Mouse (Mus musculus) embryonic stem cell, embryonic (primary cell): ENCODE measurements around the gene Chtop.

Experiments used
- CTCF ChIA-PET, 4 experiments: fragments of 300-600 bp in 2 of 4; fragments of 350-600 bp in 2 of 4; sonication (Branson Sonifier 250); formaldehyde crosslinking; loops; one replicate each; lab custom pipeline; 2022; ENCODE audit warnings: inconsistent platforms in 2 of 4; lab: Charles Lee
- POLR2A ChIA-PET, 4 experiments: fragments of 300-600 bp in 2 of 4; fragments of 350-600 bp in 2 of 4; sonication (Branson Sonifier 250); formaldehyde crosslinking; loops; one replicate each; lab custom pipeline; 2022; ENCODE audit warnings: antibody characterized with exemption in 4 of 4, inconsistent platforms in 1 of 4; lab: Charles Lee

Chtop gene

DNA sequence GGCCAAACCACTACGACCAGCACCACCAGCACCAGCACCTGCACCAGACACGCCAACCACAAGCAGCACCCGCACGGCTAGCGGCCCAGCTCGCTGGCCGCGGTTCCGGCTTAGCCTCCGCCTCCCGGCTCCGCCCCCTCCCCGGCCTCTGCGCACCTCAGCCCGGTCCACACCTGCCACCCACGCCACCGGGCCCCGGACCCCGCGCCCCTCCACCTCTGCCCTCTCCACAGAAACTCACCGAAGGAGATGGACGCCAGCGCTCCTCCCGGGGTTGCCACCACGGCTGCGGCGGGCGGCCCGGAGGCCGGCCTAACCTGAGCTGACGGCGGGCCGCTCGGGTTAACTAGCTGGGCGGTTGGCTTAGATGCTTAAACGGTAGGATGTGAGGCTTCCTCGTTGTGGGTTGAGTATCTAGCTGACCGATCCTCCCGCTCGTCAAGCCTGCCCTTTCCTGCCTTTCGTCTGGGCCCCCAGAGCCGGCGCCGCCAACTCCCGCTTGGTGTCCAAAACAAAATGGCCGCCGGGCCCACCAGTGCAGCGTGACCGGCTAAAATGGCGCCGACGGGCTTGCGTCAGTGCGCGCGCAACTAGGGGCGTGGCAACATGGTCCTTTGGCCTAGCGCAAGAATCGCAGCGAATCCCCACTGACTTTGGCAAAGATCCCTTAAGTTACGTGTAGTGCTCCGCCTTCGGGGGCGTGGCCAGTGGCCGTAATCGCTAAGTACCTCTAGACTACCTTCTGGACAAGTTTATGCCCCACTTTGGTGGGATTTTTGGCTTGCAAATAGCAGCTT is at the start of gene Chtop:
Chtop (minus strand) TSS at position 549 of the 797 bp plus-strand sequence.
- CTCF ChIA-PET, result interaction anchor here in 3 of 4 experiments (0.6 to 2.4 kb wide), 7 partner anchors 17 to 201 kb away, joined by 3 to 13 read pairs (median 4); partner anchors contain the start of genes S100a14 (in 1 of the 3) and Snapin (in 1 of the 3)
- POLR2A ChIA-PET, result interaction anchor here (0.5 to 19.5 kb wide), 78 partner anchors 9 to 511 kb away, joined by 3 to 802 read pairs (median 5); partner anchors contain the start of genes S100a14 (in 3 of the 4), Snapin (in 3 of the 4), Gatad2b (in 2 of the 4) and S100a16 (in 2 of the 4)

DNA sequence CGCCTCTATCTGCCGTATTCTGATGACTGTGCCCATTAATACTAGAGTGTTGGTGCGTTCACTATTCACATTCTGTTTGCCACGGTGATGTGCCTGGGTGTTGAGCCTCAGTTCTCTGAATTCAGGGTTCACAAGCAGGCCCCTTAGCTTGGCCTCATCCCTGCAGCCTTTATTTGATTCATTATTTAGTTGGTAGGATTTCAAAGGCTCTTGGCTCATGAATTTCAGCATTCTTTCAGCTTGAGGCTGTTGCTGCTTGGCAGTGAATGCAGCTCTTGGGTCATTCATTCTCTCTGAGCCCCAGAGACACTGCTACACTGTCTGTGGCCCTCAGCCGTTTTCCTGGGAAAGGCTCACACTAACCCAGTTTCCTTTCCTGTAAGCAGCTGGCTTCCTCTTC is 46.7 kb upstream of the Chtop start:
- POLR2A ChIA-PET, result interaction anchor here in 1 of 4 experiments (1.6 kb wide), 1 partner anchor 63 kb away, joined by 4 read pairs; no protein-coding TSS in a partner anchor
- CTCF ChIA-PET, result interaction anchor here in 1 of 4 experiments (1.1 kb wide), 1 partner anchor 66 kb away, joined by 3 read pairs; the partner anchor contains the start of gene Snapin

DNA sequence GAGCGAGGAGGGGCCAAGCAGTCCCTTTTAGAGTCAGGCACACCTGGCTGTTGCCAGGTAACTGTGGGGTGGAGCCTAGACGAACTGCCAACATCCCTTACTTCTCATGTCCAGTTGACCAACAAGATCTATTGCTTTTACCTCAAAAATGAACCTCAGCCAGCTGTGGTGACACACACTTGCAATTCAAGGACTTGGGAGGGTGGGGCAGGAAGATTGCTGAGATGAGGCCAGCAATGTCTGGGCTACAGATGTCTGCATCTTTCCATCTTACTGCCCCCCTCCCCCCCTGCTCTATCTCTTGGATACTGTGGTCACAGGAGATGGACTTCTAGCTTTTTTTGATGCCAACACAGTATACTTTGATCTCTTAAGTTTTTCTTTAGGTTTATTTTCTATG is 42.9 kb upstream of the Chtop start:
- ChIA-PET POLR2A (interaction anchor here in 1 of 4 experiments (0.6 kb wide), 1 partner anchor 15 kb away, joined by 3 read pairs; no protein-coding TSS in a partner anchor), CTCF (no interaction called here)

DNA sequence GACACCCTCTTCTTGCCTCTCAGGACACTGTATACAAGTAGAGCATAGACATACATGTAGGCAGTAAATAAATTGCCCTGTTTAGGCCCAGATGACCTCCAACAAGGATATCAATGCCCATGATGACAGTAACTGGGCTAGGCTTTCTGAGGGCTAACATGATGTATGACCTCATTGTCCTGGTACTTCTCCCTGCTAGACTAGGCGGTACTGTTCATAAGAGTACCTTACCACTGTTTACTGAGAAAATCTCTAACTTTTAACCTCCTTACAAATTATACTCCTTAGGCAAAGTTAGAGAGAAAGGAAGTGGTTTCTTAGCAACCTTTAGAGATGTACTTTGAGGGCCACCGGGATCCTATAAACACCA is 41.1 kb upstream of the Chtop start:
- POLR2A ChIA-PET, result interaction anchor here in 2 of 4 experiments (0.9 to 1.5 kb wide), 3 partner anchors 24 to 38 kb away, joined by 3 to 4 read pairs (median 3); partner anchors contain the start of gene S100a14 (in 1 of the 2)
- CTCF ChIA-PET, result interaction anchor here in 1 of 4 experiments (0.5 kb wide), 1 partner anchor 468 kb away, joined by 4 read pairs; no protein-coding TSS in a partner anchor

DNA sequence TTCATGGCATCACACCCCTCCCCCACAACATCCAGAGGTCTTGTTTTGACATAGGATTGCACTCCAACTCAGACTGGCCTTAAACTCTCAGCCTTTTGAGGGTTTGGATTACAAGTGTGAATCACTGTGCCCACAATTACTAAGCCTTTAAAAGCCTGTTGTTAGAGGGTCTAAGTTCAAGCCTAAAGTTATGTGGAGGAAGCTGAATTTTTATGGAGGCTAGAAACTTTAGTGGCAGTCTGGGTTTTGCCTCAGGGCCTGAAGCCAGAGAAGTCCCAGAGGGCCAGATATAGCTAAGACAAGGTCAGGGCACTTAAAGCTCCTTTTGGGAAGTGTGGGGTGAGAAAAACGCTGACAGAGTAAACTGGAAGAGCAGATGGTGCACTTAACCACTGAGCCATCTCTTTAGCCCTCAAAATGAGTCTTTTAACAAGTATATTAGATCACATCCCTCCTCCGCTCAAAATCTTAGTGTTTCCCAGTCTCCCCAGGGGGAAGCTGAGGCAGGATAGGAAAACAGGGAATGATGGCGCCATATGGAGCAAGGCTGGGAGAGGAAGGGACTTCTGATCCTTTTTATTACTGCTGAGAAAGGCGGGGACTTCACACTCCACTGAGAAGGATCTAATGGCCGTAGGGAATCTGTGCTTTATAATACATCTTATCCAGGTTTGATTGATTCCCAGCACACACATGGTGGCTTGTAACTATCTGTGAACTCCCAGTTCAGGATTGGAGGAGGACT is 40.5 kb upstream of the Chtop start:
- POLR2A ChIA-PET, result interaction anchor here in 2 of 4 experiments (0.8 to 1.5 kb wide), 3 partner anchors 24 to 60 kb away, joined by 3 to 4 read pairs (median 4); no protein-coding TSS in a partner anchor
- CTCF ChIA-PET, result interaction anchor here in 3 of 4 experiments (0.5 to 1.0 kb wide), 3 partner anchors 23 to 468 kb away, joined by 3 to 4 read pairs (median 4); partner anchors contain the start of gene S100a14 (in 1 of the 3)

DNA sequence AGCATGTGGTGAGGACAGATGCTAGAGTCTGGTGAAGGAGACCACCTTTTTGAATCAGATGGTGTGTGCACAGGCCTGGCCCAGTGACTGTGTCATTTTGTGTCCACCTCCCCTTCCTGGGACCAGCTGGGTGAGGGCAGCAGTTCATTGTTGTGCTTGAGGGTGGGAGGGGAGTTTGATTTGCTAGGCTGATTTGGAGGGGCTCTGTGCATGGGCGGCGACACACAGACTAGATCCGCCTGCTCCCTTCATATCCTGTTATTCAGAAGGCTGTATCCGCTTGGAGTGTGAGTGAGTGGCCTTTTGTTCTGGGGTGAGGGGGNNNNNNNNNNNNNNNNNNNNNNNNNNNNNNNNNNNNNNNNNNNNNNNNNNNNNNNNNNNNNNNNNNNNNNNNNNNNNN is 31.6 kb upstream of the Chtop start:
- ChIA-PET CTCF (interaction anchor here in 1 of 4 experiments (0.7 to 3.2 kb wide), 4 partner anchors 15 to 736 kb away, joined by 3 to 21 read pairs (median 3); partner anchors contain the start of genes S100a14 and Snapin), POLR2A (interaction anchor here in 3 of 4 experiments (1.4 to 3.1 kb wide), 7 partner anchors 12 to 47 kb away, joined by 3 to 14 read pairs (median 8); partner anchors contain the start of gene Chtop (in 2 of the 3))

DNA sequence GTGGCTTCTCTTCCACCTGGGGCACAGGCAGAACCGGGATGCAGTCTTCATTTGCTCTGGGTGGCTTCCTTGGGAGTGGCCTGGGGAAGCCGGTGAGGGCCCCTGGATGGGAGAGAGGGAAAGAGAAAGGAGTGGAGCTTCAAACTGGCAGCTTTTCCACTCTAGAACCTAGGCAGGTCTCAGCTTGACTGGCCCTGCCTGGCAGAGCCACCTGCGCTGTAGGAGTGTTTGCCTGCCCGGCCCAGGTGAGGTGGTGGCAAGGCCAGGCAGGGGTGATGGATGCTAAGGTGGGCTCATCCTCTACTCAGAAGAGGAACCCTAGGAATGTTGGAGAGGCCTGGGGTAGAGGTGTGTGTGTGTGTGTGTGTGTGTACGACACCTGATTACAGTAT is 28.6 kb upstream of the Chtop start:
- ChIA-PET POLR2A (interaction anchor here in 3 of 4 experiments (0.6 to 3.1 kb wide), 10 partner anchors 10 to 50 kb away, joined by 3 to 19 read pairs (median 4); partner anchors contain the start of genes Chtop (in 2 of the 3) and S100a14 (in 1 of the 3)), CTCF (interaction anchor here in 1 of 4 experiments (1.3 to 2.3 kb wide), 2 partner anchors 12 to 15 kb away, joined by 3 to 18 read pairs; partner anchors contain the start of gene S100a14)

DNA sequence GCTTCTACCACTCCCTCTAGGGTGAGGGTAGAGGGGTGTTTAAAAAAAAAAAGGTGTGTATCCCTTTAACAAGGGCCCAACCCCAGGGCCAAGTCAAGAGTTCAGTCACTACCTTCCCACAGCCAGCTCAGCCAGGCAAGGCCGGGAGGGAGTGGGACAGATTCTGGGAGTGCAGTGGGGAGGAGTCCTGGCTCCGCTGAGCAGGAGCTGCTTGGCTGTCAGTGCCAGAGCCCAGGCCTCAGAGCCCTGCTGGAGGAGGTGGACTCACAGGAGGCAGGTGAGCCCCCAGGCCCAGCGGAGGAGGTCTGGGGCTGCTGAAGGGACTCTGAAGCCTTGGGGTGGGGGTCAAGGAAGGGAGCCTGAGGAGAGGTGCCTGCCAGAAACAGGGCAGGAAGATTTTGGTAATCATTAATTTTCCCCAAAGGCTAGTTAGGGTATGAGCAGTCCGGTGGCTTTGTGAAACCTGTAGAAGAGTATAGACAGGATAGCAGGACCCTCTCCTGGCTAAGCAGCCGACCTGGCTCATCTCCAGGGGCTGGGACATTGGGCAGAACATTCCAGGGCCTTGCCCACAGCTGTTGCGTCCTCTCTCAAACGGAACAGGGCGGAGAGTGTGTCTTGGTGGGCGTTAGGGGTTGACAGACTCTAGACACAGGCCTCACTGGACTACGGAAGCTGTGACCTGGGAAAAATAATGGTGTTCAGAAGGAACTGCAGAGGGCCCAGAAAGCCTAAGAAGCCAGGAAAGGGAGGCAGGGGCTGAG is 28.0 kb upstream of the Chtop start, which contains the start of gene S100a16:
S100a16 (plus strand) TSS at position 114 of the 764 bp plus-strand sequence.
- CTCF ChIA-PET, result interaction anchor here (0.7 to 2.3 kb wide), 9 partner anchors 10 to 104 kb away, joined by 3 to 18 read pairs (median 3); partner anchors contain the start of genes S100a14 (in 2 of the 4) and Snapin (in 1 of the 4)
- POLR2A ChIA-PET, result interaction anchor here in 3 of 4 experiments (0.5 to 4.5 kb wide), 23 partner anchors 9 to 163 kb away, joined by 3 to 22 read pairs (median 4); partner anchors contain the start of genes S100a14 (in 3 of the 3), Chtop (in 2 of the 3) and Snapin (in 1 of the 3)

DNA sequence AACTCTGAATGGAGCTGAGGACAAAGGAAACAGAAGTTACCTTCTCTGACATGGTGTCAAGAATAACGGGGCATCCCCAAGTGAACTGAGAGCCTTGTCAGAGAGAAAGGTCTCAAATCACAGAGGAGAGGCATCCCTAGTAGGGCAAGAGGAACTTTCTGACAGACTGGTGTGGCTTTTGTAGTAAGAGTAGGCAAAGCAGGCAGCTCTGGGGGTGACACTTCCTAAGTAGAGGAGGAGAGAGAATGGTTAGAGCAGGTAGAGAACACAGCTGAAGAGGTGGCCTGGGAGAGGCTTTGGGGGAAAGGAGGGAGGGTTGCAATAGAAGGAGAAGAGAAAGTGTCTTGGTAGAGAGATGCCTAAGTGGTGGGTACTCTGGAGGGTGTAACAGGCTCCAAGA is 26.1 kb upstream of the Chtop start:
- CTCF ChIA-PET, result no interaction called here
- POLR2A ChIA-PET, result interaction anchor here in 3 of 4 experiments (1.0 to 4.5 kb wide), 6 partner anchors 10 to 27 kb away, joined by 3 to 22 read pairs (median 14); partner anchors contain the start of genes Chtop (in 1 of the 3), S100a1 (in 1 of the 3), S100a13 (in 1 of the 3) and S100a14 (in 1 of the 3)

DNA sequence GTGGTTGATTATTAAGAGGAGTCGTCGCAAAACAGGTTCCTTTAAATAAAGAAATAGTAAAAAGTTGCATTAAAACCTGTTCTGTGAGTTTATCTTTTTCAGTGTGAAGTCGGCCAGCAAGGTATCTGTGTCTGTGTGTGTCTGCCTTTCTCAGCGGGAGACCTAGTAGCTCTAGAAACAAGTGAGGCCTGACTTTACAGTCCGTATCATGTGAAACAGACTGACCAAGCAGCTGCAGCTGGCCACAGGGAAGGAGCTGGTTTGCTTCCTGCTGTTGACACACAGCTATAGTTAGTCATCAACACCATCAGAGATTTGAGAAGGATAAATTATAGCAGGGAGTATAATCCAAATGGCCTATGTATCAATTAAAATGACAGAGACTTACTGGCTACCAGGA is 22.4 kb upstream of the Chtop start:
- ChIA-PET CTCF (interaction anchor here in 2 of 4 experiments (0.5 to 0.6 kb wide), 2 partner anchors 32 to 34 kb away, joined by 3 read pairs; no protein-coding TSS in a partner anchor), POLR2A (interaction anchor here in 1 of 4 experiments (0.9 to 1.8 kb wide), 2 partner anchors 9 to 90 kb away, joined by 3 to 4 read pairs; no protein-coding TSS in a partner anchor)

DNA sequence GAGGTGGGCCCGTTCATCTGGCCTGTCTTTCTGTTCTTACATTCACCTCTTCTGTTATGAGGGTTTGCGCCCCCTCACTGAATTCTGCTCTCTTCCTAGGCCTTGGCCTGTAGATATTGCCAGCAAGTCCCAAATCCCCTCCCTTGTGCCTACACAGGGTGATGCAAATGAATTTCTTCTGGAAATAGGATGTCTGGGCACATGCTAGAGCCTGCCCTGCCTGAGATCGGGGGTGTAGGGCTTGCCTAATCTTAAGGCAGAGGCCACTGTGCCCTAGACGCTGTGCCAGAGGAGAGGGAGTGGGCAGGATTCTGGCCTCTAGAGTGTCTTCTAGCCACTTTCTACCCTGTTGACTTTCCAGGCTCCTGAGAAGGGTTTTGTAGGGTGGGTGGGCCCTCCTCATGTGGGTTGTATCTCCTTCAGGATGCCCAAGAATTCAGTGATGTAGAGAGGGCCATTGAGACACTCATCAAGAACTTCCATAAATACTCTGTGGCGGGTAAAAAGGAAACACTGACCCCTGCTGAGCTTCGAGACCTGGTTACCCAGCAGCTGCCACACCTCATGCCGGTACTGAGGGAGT is 18.1 kb upstream of the Chtop start:
- POLR2A ChIA-PET, result interaction anchor here in 3 of 4 experiments (0.6 to 9.3 kb wide), 24 partner anchors 8 to 73 kb away, joined by 3 to 200 read pairs (median 6); partner anchors contain the start of genes Chtop (in 3 of the 3), S100a1 (in 3 of the 3), S100a13 (in 3 of the 3) and S100a16 (in 2 of the 3)
- CTCF ChIA-PET, result interaction anchor here in 3 of 4 experiments (0.6 to 3.5 kb wide), 9 partner anchors 9 to 182 kb away, joined by 3 to 21 read pairs (median 9); partner anchors contain the start of gene S100a16 (in 2 of the 3)

DNA sequence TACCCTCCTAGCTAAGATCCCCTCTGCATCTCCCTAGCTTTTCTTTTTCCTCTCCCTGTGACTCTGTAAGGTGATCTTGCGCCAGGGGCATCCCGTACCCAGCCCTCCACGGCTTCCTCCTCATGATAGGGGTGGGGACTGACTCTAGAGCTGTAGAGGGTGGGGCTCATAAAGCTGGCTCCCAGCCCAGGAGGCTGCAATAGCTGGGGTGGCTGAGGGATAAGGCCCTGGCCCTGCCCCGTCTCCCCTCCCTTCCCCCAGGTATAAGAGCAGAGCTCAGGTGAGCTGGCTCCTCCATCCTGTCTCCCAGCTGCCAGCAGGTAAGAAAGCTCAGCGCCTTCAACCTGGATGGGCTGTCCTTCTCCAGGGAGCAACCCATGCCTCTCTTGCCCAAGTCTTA is 17.3 kb upstream of the Chtop start, which contains the start of gene S100a14:
S100a14 (plus strand) TSS at position 277 of the 400 bp plus-strand sequence.
- CTCF ChIA-PET, result interaction anchor here (0.6 to 3.5 kb wide), 21 partner anchors 10 to 183 kb away, joined by 3 to 24 read pairs (median 4); partner anchors contain the start of genes S100a16 (in 3 of the 4) and S100a6 (in 1 of the 4)
- POLR2A ChIA-PET, result interaction anchor here in 3 of 4 experiments (0.6 to 9.3 kb wide), 28 partner anchors 9 to 86 kb away, joined by 3 to 200 read pairs (median 6); partner anchors contain the start of genes Chtop (in 3 of the 3), S100a1 (in 3 of the 3), S100a13 (in 3 of the 3) and S100a16 (in 3 of the 3)

DNA sequence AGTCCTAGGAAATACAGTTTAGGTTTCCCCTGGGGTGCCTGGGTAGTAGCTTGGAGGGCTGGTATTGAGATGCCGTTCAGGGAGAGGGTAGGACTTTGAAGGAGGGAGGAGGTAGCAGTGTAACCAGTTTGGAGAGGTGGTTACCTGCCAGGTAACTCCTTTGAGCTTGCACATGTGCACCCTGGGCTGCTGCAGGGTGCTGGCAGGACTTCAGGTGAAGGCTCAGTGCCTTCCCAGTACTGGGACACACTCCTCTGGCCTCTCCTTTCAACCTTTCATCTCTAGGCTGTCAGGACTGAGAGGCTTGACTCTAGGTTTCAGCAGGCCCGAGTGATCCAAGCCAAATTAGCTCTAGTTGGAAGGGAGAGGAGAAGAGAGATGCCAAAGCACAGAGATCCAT is 16.8 kb upstream of the Chtop start:
- POLR2A ChIA-PET, result interaction anchor here in 3 of 4 experiments (0.6 to 9.3 kb wide), 30 partner anchors 8 to 137 kb away, joined by 3 to 200 read pairs (median 6); partner anchors contain the start of genes Chtop (in 3 of the 3), S100a1 (in 3 of the 3), S100a13 (in 3 of the 3) and S100a16 (in 3 of the 3)
- CTCF ChIA-PET, result interaction anchor here (0.6 to 3.5 kb wide), 30 partner anchors 10 to 184 kb away, joined by 3 to 24 read pairs (median 4); partner anchors contain the start of genes S100a16 (in 3 of the 4), S100a6 (in 1 of the 4) and Snapin (in 1 of the 4)

DNA sequence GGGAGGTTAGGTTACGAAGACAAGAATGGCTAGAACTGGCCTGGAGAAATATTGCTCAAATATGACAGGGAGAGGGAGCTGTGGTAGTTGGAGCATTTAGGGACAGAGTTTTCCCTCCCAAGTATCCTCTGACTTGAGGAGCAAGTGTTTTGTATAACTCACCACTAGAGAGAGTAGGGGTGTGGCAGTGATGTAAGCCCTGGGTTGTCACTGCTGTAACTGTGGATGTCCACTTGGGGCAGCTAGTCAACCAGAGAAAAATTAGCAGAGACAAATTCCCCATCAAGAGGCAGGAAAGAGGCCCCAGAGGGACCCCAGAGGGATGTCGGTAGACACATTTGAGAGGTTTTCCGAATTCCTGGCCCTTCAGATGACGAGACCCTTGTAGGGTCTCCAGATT is 16.1 kb upstream of the Chtop start:
- POLR2A ChIA-PET, result interaction anchor here in 3 of 4 experiments (0.7 to 9.3 kb wide), 23 partner anchors 10 to 426 kb away, joined by 3 to 200 read pairs (median 10); partner anchors contain the start of genes Chtop (in 3 of the 3), S100a1 (in 3 of the 3), S100a13 (in 3 of the 3) and S100a16 (in 2 of the 3)

More for the DNA sequence above, 16.1 kb upstream of the Chtop start:
- CTCF ChIA-PET, result interaction anchor here (0.6 to 3.5 kb wide), 31 partner anchors 9 to 185 kb away, joined by 3 to 24 read pairs (median 4); partner anchors contain the start of genes S100a16 (in 2 of the 4), S100a6 (in 1 of the 4) and Snapin (in 1 of the 4)
